Mouse (Mus musculus): ENCODE measurements around the gene Tssk1.

Gene Tssk1

GRCm38 (mm10) chr16:17893923-17894322, at the start of gene Tssk1:
Tssk1 (plus strand) TSS chr16:17894223.
- DNase-seq (ENCODE audit: low spot score in 2 of 2): no peak

GRCm38 (mm10) chr16:17848431-17848830, 45.6 kb upstream of the Tssk1 start:
- no peak for DNase-seq (ENCODE audit: low spot score in 2 of 2)

GRCm38 (mm10) chr16:17848928-17849327, 45.1 kb upstream of the Tssk1 start:
- peak; percentile 44 to 69 for DNase-seq (ENCODE audit: low spot score in 2 of 2)

- DNase-seq (ENCODE audit: low spot score in 2 of 2): no peak
Measured at GRCm38 (mm10) chr16:17849486-17849885, 44.5 kb upstream of the Tssk1 start.

DNA sequence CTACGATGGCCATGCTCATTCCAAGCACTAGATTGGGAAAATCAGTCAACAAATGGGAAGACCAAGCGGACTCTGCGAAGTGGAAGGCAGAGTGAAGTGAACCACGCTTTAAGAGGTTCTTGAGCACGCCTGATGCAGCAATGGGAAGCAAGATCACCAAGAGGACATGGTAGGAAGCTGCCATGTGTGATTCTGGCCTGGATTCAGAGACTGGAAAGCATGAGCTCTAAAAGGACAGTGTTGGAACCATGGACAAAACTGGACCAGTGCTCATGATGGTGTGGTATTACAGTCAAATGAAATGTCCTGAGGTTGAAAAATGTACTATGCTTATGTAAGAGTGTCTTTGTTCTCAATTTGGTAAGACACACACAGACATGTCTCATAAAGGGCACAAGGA, 42.7 kb upstream of the Tssk1 start:
- no peak for DNase-seq (ENCODE audit: low spot score in 2 of 2)

DNA sequence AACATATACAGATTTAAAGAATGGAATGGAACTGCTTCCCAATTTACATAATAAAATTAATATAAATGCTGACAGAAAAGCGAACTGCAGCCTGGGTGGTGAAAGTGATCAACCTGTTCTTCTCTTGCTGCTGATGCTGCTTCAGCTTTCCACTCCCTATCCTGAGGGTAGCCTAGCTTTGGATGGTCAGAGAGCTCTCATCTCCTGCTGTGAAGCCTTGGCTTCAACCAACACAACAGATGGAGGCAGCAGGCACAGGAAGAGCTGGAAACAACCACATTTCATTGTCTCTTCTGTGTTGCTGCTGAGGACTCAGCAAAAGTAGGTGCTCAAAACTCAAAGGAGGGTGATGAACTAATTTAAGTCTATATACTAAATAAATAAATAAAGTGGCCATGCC, 42.2 kb upstream of the Tssk1 start:
- no peak for DNase-seq (ENCODE audit: low spot score in 2 of 2)

DNA sequence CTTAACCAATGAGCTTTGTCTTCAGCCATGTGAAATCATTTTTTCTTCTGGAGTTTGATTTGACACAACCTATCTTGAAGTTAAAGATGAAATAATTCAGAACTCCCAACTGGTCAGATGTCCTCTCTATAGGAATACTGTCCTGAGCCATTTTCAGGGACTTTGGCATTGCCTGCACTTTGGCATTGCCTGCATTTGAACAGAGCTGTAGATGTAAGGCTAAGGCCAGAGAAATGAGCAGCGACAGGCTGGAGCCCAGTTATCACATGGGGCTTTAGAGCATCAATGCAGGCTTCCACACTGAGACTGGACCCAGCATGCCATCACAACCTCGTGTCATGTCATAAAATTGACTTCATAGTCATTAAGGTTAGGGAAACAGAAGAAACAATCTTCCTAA, 40.8 kb upstream of the Tssk1 start:
- no peak for DNase-seq (ENCODE audit: low spot score in 2 of 2)

GRCm38 (mm10) chr16:17857157-17857556, 36.9 kb upstream of the Tssk1 start:
- DNase-seq (ENCODE audit: low spot score in 2 of 2): no peak

GRCm38 (mm10) chr16:17858592-17858991, 35.4 kb upstream of the Tssk1 start:
- DNase-seq (ENCODE audit: low spot score in 2 of 2): no peak

- no peak for DNase-seq (ENCODE audit: low spot score in 2 of 2)
Measured at GRCm38 (mm10) chr16:17865293-17865692, 28.7 kb upstream of the Tssk1 start.

DNA sequence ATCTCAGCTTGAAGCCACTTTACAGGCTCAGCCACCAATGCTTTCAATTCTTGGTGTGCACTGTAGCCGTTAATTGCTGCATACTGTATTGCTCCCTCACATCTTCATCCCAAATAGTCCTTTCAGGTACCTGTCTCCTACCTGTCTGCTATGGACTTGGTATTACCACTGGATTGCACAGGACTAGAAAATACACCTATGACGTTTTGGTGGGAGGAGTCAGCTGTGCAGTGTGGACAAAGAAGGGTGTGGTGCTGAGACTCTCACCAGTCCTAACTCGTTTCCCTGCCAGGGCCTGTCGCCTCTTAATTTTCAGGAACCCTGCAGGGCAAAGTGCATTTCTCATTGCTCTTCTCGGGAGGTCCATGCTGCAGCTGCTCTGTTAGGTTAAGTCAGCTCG, 28.3 kb upstream of the Tssk1 start:
- DNase-seq (ENCODE audit: low spot score in 2 of 2): no peak

- DNase-seq (ENCODE audit: low spot score in 2 of 2): no peak
Measured at GRCm38 (mm10) chr16:17871248-17871647, 22.8 kb upstream of the Tssk1 start.

GRCm38 (mm10) chr16:17872995-17873394, 21.0 kb upstream of the Tssk1 start:
- no peak for DNase-seq (ENCODE audit: low spot score in 2 of 2)

DNA sequence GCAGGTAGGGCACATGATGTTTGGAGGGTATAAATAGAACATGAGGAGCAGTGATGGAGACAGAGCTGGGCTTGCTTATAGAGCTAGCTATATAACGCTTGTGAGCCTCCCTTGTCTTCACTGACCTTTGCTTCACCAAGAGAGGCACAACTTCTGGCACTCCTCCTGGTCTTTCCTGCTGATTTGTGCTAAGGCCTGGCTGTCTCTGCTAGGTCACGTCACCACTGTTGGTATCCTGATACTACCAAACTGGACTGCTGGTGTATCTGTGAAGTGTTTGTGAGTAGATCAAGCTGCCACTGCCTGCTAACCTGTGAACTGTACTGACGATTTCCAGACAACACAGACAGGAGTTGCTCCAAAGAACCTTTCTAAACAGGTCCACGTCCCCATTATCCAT, 18.8 kb upstream of the Tssk1 start:
- DNase-seq (ENCODE audit: low spot score in 2 of 2): no peak

DNA sequence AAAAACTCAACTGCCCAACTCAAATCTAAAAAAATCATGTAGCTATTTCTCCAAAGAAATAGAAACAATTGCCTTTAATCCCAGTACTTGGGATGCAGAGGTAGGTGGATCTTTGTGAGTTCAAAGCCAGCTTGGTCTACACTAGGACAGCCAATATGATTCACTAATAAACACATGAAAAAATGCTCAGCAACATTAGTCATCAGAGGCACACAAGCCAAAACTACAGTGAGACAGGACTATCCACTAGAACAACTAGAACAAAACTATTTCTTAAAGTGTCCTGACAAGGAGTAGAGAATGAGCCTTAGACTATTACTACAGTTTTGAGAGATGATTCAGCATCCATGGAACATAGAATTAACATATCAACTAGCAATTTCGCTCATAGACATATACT, 17.9 kb upstream of the Tssk1 start:
- no peak for DNase-seq (ENCODE audit: low spot score in 2 of 2)

- peak in 1 of 2 experiments; percentile 31 for DNase-seq (ENCODE audit: low spot score in 2 of 2)
Measured at GRCm38 (mm10) chr16:17879571-17879970, 14.5 kb upstream of the Tssk1 start.

DNA sequence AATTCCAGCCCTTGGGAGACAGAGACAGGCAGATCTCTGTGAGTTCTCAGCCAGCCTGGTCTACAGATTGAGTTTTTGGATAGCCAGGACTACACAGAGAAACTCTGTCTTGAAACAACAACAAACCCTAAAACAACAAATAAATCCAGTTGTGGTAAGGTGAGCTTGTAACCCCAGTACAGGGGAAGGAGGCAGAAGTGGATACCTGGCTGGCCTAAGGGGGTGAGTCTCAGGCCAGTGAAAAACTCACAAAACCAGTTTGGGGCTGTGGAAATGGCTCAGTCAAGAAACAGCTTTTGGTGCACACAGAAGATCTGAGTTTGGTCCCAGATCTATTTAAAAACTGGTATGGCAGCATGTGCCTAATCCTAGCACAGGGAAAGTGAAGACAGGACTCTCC, 11.8 kb upstream of the Tssk1 start:
- no peak for DNase-seq (ENCODE audit: low spot score in 2 of 2)

- no peak for DNase-seq (ENCODE audit: low spot score in 2 of 2)
Measured at GRCm38 (mm10) chr16:17884116-17884515, 9.9 kb upstream of the Tssk1 start.

DNA sequence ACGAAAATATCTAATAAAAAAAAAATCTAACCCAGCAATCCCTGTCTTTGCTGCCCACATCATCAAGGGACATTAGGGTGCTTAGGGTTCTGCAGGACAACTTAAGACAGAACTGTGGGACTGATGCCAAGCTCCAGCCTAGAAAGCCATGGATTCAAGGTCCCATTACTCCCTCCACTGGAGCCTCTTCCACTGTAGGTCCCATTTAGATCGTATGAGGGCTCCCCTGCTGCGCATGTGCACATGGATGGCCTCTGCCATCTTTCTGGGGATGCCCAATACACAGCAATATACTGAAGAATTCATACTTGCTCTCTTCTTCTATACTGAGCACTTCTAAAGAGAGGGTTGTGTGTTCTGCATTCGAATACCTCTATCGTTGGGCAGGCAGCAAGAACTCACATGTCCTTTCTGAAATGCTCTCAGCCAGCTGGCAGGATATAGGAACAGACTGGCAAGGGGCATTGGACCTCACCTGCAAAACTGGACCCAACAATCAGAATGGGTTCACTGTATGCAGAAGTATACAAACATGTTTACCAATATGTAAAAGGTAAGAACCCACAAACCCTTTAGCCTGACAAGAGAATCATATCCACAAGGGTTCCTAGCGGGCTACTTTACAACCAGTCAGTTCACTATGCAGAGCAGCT, 4.2 kb upstream of the Tssk1 start:
- no peak for DNase-seq (ENCODE audit: low spot score in 2 of 2)

- no peak for DNase-seq (ENCODE audit: low spot score in 2 of 2)
Measured at GRCm38 (mm10) chr16:17890342-17890727, 3.7 kb upstream of the Tssk1 start.

DNA sequence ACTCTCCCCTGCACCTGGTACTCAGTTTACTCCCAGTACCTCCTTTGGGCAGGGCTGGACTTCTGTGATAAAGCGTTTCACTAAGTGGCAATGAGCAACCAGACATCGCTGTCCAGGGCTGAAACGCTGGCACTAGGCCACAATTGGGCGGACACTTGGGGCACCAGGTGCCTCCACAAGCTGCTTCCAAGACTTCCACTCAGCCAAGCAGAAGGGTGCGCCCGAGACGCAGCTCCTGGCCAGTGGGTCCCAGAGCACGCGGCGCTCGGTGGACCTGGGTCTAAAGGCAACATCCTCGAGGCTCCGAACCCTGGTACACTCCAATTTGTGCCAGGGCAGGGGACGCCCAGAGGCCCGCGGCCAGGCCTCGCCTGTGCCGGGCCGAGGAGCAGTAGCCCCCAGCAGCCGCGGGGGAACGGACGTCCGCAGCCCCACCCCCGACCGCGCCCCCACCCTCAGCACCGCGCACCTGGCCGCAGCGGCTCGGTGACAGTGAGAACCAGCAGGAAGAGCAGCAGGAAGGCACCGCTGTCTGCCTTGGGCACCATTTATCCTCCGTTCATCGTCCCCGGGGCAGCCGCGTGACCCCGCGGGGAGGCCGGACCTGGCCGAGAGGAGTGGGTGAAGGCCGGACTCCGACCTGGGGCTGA, 3.0 kb upstream of the Tssk1 start:
- peak; percentile 51 to 52 for DNase-seq (ENCODE audit: low spot score in 2 of 2)

DNA sequence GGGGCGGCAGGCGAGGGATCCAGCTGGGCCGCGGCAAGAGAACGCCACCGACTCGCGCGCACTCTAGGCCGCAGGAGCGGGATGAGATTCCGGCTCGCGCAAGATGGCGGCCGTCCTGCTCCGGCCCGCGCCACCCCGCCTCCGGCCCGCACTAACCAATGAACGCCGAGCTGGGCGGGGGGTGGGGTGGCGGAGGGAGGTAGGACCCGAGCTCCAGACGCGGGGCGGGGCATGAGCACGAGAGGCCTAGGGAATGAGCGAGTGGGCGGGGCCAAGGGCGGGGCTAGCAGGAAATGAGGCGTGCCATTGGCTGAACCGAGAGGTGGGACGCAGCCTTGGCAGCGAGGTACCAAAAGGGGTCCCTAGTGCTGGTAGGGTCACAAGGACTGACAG, 2.5 kb upstream of the Tssk1 start, which contains the start of gene Gm20518:
Gene Gm20518 (minus strand): TSS at position 105 of the 393 bp plus-strand sequence.
- peak; percentile 98 for DNase-seq (ENCODE audit: low spot score in 2 of 2)

- no peak for DNase-seq (ENCODE audit: low spot score in 2 of 2)
Measured at GRCm38 (mm10) chr16:17892606-17893005, 1.4 kb upstream of the Tssk1 start.

- DNase-seq (ENCODE audit: low spot score in 2 of 2): no peak
Measured at GRCm38 (mm10) chr16:17896091-17896490, 2.1 kb downstream of the Tssk1 start.
